Mouse (Mus musculus) forebrain, embryonic 15.5 days (tissue): ENCODE measurements around the gene Pbx1. TPM values are rescaled to one million over a fixed set of nuclear protein-coding genes. Genes with fewer than 3 reads are reported as not detected.

ENCODE experiments used
- ATAC-seq: fragments of 200-750 bp; cut with Nextera tagmentation; replicated peaks from 2 replicates; pipeline ENCODE4 v1.8.0; 2017; ENCODE audit warnings: mild to moderate bottlenecking, moderate TSS enrichment, moderate library complexity
- H3K27ac ChIP-seq: fragments of 300-500 bp; sonication (generic); replicated peaks from 2 replicates; pipeline ENCODE4 v1.5.1; 2015; ENCODE audit warnings: mild to moderate bottlenecking, inconsistent platforms
- H3K27me3 ChIP-seq: fragments of 300-500 bp; sonication (generic); 2 replicates; pipeline ENCODE4 v1.6.1; 2015; ENCODE audit warnings: inconsistent platforms
- H3K36me3 ChIP-seq: fragments of 300-500 bp; sonication (generic); 2 replicates; pipeline ENCODE4 v1.6.1; 2015; ENCODE audit warnings: mild to moderate bottlenecking, inconsistent platforms
- H3K4me1 ChIP-seq: fragments of 300-500 bp; sonication (generic); 2 replicates; pipeline ENCODE4 v1.6.1; 2015; ENCODE audit warnings: inconsistent platforms
- H3K4me2 ChIP-seq: fragments of 300-500 bp; sonication (generic); replicated peaks from 2 replicates; pipeline ENCODE4 v1.6.1; 2015; ENCODE audit warnings: mild to moderate bottlenecking, inconsistent platforms
- H3K4me3 ChIP-seq: fragments of 300-500 bp; sonication (generic); 2 replicates; pipeline ENCODE4 v1.5.1; 2015; ENCODE audit warnings: mild to moderate bottlenecking, inconsistent platforms
- H3K9ac ChIP-seq: fragments of 300-500 bp; sonication (generic); replicated peaks from 2 replicates; pipeline ENCODE4 v1.6.1; 2015; ENCODE audit warnings: mild to moderate bottlenecking, inconsistent platforms
- H3K9me3 ChIP-seq: fragments of 300-500 bp; sonication (generic); 2 replicates; pipeline ENCODE4 v1.6.1; 2016; ENCODE audit warnings: inconsistent platforms
- WGBS: fragments of 180-500 bp; shearing (Covaris S2); methylation state at CpG from one replicate; pipeline ENCODE4 v1.1.7; 2015; ENCODE audit warnings: mixed read lengths; 5-methylcytosine and 5-hydroxymethylcytosine counted together
- polyA plus RNA-seq: library from polyadenylated mRNA; unstranded; fragments of >200 nt; fragmentation: Nextera tagmentation; extraction: Ambion mirVana; gene quantifications from 2 replicates; pipeline ENCODE4 v1.2.1, GENCODE M21; 2015

Gene Pbx1
- polyA plus RNA-seq, 1 experiment from 2014 or later = 90.5 TPM

GRCm38 (mm10) chr1:168288891-168289545 is 143.1 kb downstream of the Pbx1 start:
- ATAC-seq = no peak
- Histone ChIP-seq H3K4me2 (no peak overlapping the region), H3K9me3 (no peaks in the 10 kb centered on the region), H3K27ac (peak overlapping the region; percentile 90), H3K9ac (0 out of 2 replicates have a peak overlapping the region, but pooled peaks have one; percentile 29), H3K36me3 (no peaks in the 10 kb centered on the region), H3K27me3 (no peaks in the 10 kb centered on the region), H3K4me1 (peaks cover 82% of the 10 kb centered on the region), H3K4me3 (no peak overlapping the region)
- 56% methylated on average over 10 of the region's 10 CpGs for WGBS

DNA sequence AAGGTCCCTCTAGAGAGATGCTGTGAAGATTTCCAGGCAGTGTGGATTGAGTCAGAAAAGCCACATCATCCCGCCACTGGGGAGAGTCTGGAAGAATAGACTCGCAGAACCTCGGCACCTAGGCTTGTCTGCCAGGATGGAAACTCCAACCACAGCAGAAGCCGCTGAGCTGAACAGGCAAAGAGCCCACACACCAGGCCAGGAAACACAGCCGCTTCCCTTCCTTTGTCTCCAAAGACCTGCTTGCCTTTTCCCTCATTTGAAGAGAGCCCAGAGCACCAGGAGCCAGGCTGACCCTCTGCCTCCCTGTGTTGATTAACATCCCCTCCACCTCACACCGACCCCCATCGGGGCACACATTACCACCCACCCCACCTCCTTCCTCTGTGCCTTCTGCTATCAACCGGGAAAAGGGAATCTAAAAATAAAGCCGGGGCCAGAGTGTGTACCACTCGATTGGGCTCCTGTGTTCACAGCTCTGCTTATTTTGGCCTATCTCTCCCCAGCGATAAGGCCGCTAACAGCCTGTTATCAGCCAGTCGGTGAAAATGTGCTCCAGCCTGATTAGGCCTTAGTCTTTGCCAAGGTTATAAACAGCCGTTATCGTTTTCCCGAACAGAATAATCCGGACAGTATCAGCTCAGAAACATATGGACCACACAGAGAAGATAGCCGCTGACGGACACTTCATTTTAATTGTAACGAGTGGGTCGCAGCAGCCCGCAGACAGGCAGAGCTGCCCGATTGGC is 144.1 kb downstream of the Pbx1 start:
- Histone ChIP-seq H3K4me2 (peak overlapping the region; percentile 23), H3K4me1 (peaks cover 92% of the 10 kb centered on the region), H3K9me3 (no peaks in the 10 kb centered on the region), H3K36me3 (no peaks in the 10 kb centered on the region), H3K27ac (peak overlapping the region; percentile 90), H3K9ac (peak overlapping the region; percentile 29), H3K4me3 (no peak overlapping the region), H3K27me3 (no peaks in the 10 kb centered on the region)
- ATAC-seq = peak; percentile 21; the same call in 1 of the 2 replicates
- 8% methylated on average over 23 of the region's 23 CpGs for WGBS

DNA sequence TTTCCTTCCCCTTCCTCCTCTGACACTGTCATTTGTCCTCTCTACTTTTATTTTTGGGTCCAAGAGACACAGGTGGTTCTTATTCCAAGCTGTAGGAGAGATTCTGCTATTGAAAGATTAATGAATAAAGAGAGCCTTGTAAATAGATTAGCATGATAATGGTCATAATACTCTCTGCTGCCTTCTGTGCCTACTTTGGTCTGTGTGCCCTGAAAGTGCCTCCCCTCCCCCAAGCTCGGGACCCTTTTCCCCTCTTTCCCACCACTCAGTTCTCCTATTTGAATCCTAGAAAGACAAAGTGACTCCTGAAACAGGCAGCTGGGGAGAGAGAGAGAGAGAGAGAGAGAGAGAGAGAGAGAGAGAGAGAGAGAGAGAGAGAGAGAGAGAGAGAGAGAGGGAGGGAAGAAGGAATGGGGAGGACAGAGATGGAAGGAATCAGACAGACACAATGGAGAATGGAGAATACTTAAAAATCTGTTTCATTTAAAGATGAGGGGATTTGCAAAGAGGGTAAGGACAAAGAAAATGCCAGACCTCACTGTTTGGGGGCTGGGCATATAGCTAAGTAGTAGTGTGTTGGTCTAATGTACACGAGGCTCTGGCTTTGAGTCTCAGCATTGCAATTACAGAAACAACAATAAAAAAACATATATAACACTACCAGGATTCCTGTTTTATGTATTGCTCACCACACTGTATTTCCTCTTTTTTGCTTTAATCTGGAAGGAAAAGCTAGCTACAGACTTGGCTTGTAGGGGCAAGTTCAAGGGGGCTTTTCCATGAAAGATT is 145.0 kb downstream of the Pbx1 start:
- peak overlapping the region; percentile 23; the same call in 1 of the 2 replicates for H3K4me2 ChIP-seq
- H3K27me3 ChIP-seq = no peaks in the 10 kb centered on the region
- peak overlapping the region; percentile 90 for H3K27ac ChIP-seq
- H3K4me3 ChIP-seq = no peak overlapping the region
- no peaks in the 10 kb centered on the region for H3K9me3 ChIP-seq
- 5% methylated on average over 2 of the region's 2 CpGs for WGBS
- H3K9ac ChIP-seq = no peak overlapping the region
- ATAC-seq = no peak
- peaks cover 90% of the 10 kb centered on the region for H3K4me1 ChIP-seq
- no peaks in the 10 kb centered on the region for H3K36me3 ChIP-seq

GRCm38 (mm10) chr1:168284566-168285141 is 147.4 kb downstream of the Pbx1 start:
- Histone ChIP-seq H3K4me1 (peaks cover 67% of the 10 kb centered on the region), H3K27ac (peak overlapping the region; percentile 84), H3K4me3 (no peak overlapping the region), H3K9me3 (no peaks in the 10 kb centered on the region), H3K36me3 (no peaks in the 10 kb centered on the region), H3K4me2 (peak overlapping the region; percentile 10; the same call in 1 of the 2 replicates), H3K9ac (0 out of 2 replicates have a peak overlapping the region, but pooled peaks have one; percentile 4), H3K27me3 (no peaks in the 10 kb centered on the region)
- WGBS = 15% methylated on average over 9 of the region's 9 CpGs
- peak; percentile 33 for ATAC-seq

- 19% methylated on average over 15 of the region's 15 CpGs for WGBS
- peaks cover 61% of the 10 kb centered on the region for H3K4me1 ChIP-seq
- ATAC-seq = peak; percentile 44
- H3K9ac ChIP-seq = peak overlapping the region; percentile 4; the same call in 1 of the 2 replicates
- no peak overlapping the region for H3K4me3 ChIP-seq
- H3K9me3 ChIP-seq = no peaks in the 10 kb centered on the region
- H3K27me3 ChIP-seq = no peaks in the 10 kb centered on the region
- no peaks in the 10 kb centered on the region for H3K36me3 ChIP-seq
- peak overlapping the region; percentile 10 for H3K4me2 ChIP-seq
- peak overlapping the region; percentile 84 for H3K27ac ChIP-seq
These were observed 148.1 kb downstream of the Pbx1 start for GRCm38 (mm10) chr1:168283841-168284565.

DNA sequence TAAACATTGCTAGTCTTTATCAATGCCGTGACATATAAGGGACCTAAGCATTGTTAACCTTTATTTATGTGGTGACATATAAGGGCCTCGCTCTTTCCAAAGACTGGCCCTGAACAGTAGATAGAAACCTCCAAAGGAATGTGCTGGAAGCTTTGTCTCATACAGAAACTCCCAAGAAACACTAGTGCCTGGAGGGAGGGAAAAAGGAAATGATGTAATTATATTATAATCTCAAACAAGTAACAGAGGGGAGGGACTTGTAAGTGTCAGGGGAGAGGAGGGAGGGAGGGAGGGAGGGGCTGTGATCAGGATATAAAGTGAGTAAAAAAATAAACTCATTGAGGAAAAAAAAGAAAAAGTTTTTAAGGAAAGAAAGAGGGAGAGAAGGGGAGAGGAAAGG is 148.6 kb downstream of the Pbx1 start:
- ATAC-seq = no peak
- H3K27me3 ChIP-seq = no peaks in the 10 kb centered on the region
- peak overlapping the region; percentile 84 for H3K27ac ChIP-seq
- H3K4me2 ChIP-seq = no peak overlapping the region
- 75% methylated on average over 2 of the region's 2 CpGs for WGBS
- H3K36me3 ChIP-seq = no peaks in the 10 kb centered on the region
- no peaks in the 10 kb centered on the region for H3K9me3 ChIP-seq
- peaks cover 56% of the 10 kb centered on the region for H3K4me1 ChIP-seq
- no peak overlapping the region for H3K4me3 ChIP-seq
- H3K9ac ChIP-seq = no peak overlapping the region

GRCm38 (mm10) chr1:168275678-168276077 is 156.4 kb downstream of the Pbx1 start:
- Histone ChIP-seq H3K4me3 (no peak overlapping the region), H3K27me3 (no peaks in the 10 kb centered on the region), H3K4me1 (peaks cover 53% of the 10 kb centered on the region), H3K9ac (no peak overlapping the region), H3K27ac (peak overlapping the region; percentile 80), H3K9me3 (no peaks in the 10 kb centered on the region), H3K4me2 (no peak overlapping the region), H3K36me3 (no peaks in the 10 kb centered on the region)
- peak; percentile 86 for ATAC-seq
- WGBS = 12% methylated on average over 5 of the region's 5 CpGs

GRCm38 (mm10) chr1:168274296-168274695 is 157.8 kb downstream of the Pbx1 start:
- Histone ChIP-seq H3K4me3 (no peak overlapping the region), H3K36me3 (no peaks in the 10 kb centered on the region), H3K9me3 (no peaks in the 10 kb centered on the region), H3K27ac (no peak overlapping the region), H3K4me1 (peaks cover 65% of the 10 kb centered on the region), H3K4me2 (no peak overlapping the region), H3K27me3 (no peaks in the 10 kb centered on the region), H3K9ac (no peak overlapping the region)
- no peak for ATAC-seq
- 97% methylated on average over 4 of the region's 4 CpGs for WGBS

- H3K4me3 ChIP-seq = no peak overlapping the region
- H3K27me3 ChIP-seq = no peaks in the 10 kb centered on the region
- H3K27ac ChIP-seq = 0 out of 2 replicates have a peak overlapping the region, but pooled peaks have one; percentile 7
- no peak overlapping the region for H3K4me2 ChIP-seq
- no peaks in the 10 kb centered on the region for H3K36me3 ChIP-seq
- H3K9me3 ChIP-seq = no peaks in the 10 kb centered on the region
- H3K4me1 ChIP-seq = peaks cover 74% of the 10 kb centered on the region
- WGBS = 80% methylated on average over 2 of the region's 2 CpGs
- no peak for ATAC-seq
- H3K9ac ChIP-seq = no peak overlapping the region
These were observed 160.0 kb downstream of the Pbx1 start for GRCm38 (mm10) chr1:168272091-168272490.

DNA sequence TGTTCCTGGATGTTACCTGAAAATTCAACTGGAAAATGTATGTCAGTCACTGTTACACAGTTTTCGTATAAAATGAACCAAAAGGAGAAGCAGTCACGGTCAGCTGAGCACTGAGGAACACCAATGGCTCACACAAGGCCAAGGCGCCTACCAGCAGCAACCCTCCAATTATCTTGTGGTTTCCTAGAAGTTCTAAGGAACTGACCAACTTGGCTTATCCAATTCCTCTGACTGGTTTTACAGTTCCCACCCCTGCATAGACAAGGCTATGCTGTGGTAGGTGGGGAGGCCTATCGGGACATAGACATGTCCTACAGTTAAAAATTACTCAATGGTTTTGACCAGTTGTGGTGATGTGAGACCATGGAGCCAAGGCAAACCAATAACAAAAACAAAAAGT is 160.9 kb downstream of the Pbx1 start:
- H3K4me3 ChIP-seq = no peak overlapping the region
- H3K36me3 ChIP-seq = no peaks in the 10 kb centered on the region
- H3K27ac ChIP-seq = no peak overlapping the region
- 95% methylated on average over 4 of the region's 4 CpGs for WGBS
- ATAC-seq = no peak
- H3K4me2 ChIP-seq = no peak overlapping the region
- no peaks in the 10 kb centered on the region for H3K9me3 ChIP-seq
- no peak overlapping the region for H3K9ac ChIP-seq
- H3K4me1 ChIP-seq = peaks cover 67% of the 10 kb centered on the region
- H3K27me3 ChIP-seq = no peaks in the 10 kb centered on the region
